8 mouse cellular contexts compared by ENCODE assay signal in the genomic region with DNA sequence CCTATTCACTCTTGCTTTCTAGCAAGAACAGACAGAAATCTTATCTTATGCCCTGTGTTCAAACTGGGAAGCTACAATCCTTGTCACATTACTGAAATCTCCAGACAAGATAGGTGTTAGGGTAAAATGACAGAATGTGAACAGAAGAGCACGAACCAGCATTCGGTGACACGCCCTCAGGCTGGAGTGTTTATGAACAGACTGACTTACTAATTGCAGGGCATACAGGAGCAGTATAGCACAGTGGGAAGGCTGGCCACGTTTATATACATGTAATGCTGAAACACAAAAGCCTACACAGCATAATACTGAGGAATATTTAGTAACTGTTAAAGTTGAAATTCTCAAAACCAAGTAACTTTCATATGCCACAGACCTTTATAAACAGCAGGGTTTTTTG.
A peak's percentile ranks its signal among the peaks of the same experiment; 100 is the strongest.
DNase-seq lines count a peak whose midpoint lies in the region; ATAC-seq lines count a peak whose summit lies in the region.

No protein-coding gene starts in this region.

- ATAC-seq in heart, embryonic 15.5 days (replicated peaks; ENCODE audit: insufficient number of reproducible peaks, insufficient read depth, low FRiP score, low read depth): no peak
- no peak; the same call in 1 of the 2 replicates for ATAC-seq in embryonic facial prominence, embryonic 11.5 days (replicated peaks; ENCODE audit: insufficient number of reproducible peaks, low FRiP score, low TSS enrichment, low read depth)
- ATAC-seq in hindbrain, embryonic 16.5 days: peak; percentile 65
- ATAC-seq in midbrain, embryonic 15.5 days (replicated peaks): peak; percentile 75
- ATAC-seq in granulocyte monocyte progenitor cell, adult 5-6 weeks (replicated peaks; ENCODE audit: poor library complexity, severe bottlenecking): no peak

- H3K27me3 ChIP-seq in heart, embryonic 15.5 days: no peaks in the 10 kb centered on the region
- H3K27me3 ChIP-seq in embryonic facial prominence, embryonic 11.5 days (ENCODE audit: control insufficient read depth, insufficient read depth, low read length): no peaks in the 10 kb centered on the region
- no peaks in the 10 kb centered on the region for H3K27me3 ChIP-seq in hindbrain, embryonic 16.5 days (replicated peaks; ENCODE audit: control insufficient read depth, insufficient read depth, low read length)
- no peaks in the 10 kb centered on the region for H3K27me3 ChIP-seq in midbrain, embryonic 15.5 days (replicated peaks)

- DNase-seq in heart, adult 11 months: no peak
- DNase-seq in embryonic facial prominence, embryonic 11.5 days (ENCODE audit: low spot score): no peak
- no peak for DNase-seq in layer of hippocampus, postnatal 36 days
- no peak for DNase-seq in right cerebral cortex, postnatal 14 days

- no peaks in the 10 kb centered on the region for H3K36me3 ChIP-seq in heart, embryonic 15.5 days
- H3K36me3 ChIP-seq in embryonic facial prominence, embryonic 11.5 days (replicated peaks; ENCODE audit: control insufficient read depth, insufficient read depth, low read depth, low read length): no peaks in the 10 kb centered on the region
- no peaks in the 10 kb centered on the region for H3K36me3 ChIP-seq in hindbrain, embryonic 16.5 days (ENCODE audit: control insufficient read depth, insufficient read depth, low read length)
- H3K36me3 ChIP-seq in midbrain, embryonic 15.5 days (replicated peaks): no peaks in the 10 kb centered on the region

- H3K4me1 ChIP-seq in heart, embryonic 15.5 days (replicated peaks): peaks cover 14% of the 10 kb centered on the region
- no peaks in the 10 kb centered on the region for H3K4me1 ChIP-seq in embryonic facial prominence, embryonic 11.5 days (ENCODE audit: control insufficient read depth, insufficient read depth, low read length)
- peaks cover 13% of the 10 kb centered on the region for H3K4me1 ChIP-seq in hindbrain, embryonic 16.5 days (ENCODE audit: control insufficient read depth, insufficient read depth, low read depth, low read length)
- peaks cover 26% of the 10 kb centered on the region for H3K4me1 ChIP-seq in midbrain, embryonic 15.5 days

- H3K9ac ChIP-seq in heart, embryonic 15.5 days: peak overlapping the region; percentile 55
- H3K9ac ChIP-seq in embryonic facial prominence, embryonic 11.5 days (replicated peaks; ENCODE audit: low read length): no peak overlapping the region
- peak overlapping the region; percentile 75 for H3K9ac ChIP-seq in hindbrain, embryonic 16.5 days (ENCODE audit: low read depth, low read length)
- H3K9ac ChIP-seq in midbrain, embryonic 15.5 days: peak overlapping the region; percentile 59

- peak overlapping the region; percentile 71 for H3K27ac ChIP-seq in heart, embryonic 15.5 days
- H3K27ac ChIP-seq in embryonic facial prominence, embryonic 11.5 days (replicated peaks; ENCODE audit: low read depth, low read length): no peak overlapping the region
- H3K27ac ChIP-seq in hindbrain, embryonic 16.5 days (ENCODE audit: low read depth, low read length): peak overlapping the region; percentile 93
- peak overlapping the region; percentile 94 for H3K27ac ChIP-seq in midbrain, embryonic 15.5 days

- 38% methylated on average over 4 of the region's 4 CpGs for WGBS in heart, embryonic 15.5 days
- whole genome bisulfite sequencing in embryonic facial prominence, embryonic 11.5 days: 39% methylated on average over 4 of the region's 4 CpGs
- WGBS in hindbrain, embryonic 16.5 days: 18% methylated on average over 4 of the region's 4 CpGs
- 28% methylated on average over 4 of the region's 4 CpGs for WGBS in midbrain, embryonic 15.5 days

- H3K4me2 ChIP-seq in heart, embryonic 15.5 days: peak overlapping the region; percentile 66
- H3K4me2 ChIP-seq in embryonic facial prominence, embryonic 11.5 days (ENCODE audit: low read depth, low read length): peak overlapping the region; percentile 58
- H3K4me2 ChIP-seq in hindbrain, embryonic 16.5 days (ENCODE audit: low read length): peak overlapping the region; percentile 66
- peak overlapping the region; percentile 68 for H3K4me2 ChIP-seq in midbrain, embryonic 15.5 days

- peak overlapping the region; percentile 51 for H3K4me3 ChIP-seq in heart, embryonic 15.5 days
- peak overlapping the region; percentile 31 for H3K4me3 ChIP-seq in embryonic facial prominence, embryonic 11.5 days (ENCODE audit: low read depth, low read length)
- H3K4me3 ChIP-seq in hindbrain, embryonic 16.5 days (ENCODE audit: low read length): peak overlapping the region; percentile 51
- peak overlapping the region; percentile 58 for H3K4me3 ChIP-seq in midbrain, embryonic 15.5 days

- no peaks in the 10 kb centered on the region for H3K9me3 ChIP-seq in heart, embryonic 15.5 days (replicated peaks)
- no peaks in the 10 kb centered on the region for H3K9me3 ChIP-seq in embryonic facial prominence, embryonic 11.5 days (replicated peaks; ENCODE audit: control insufficient read depth, low read length)
- H3K9me3 ChIP-seq in hindbrain, embryonic 16.5 days (ENCODE audit: control insufficient read depth, low read length): no peaks in the 10 kb centered on the region
- H3K9me3 ChIP-seq in midbrain, embryonic 15.5 days: no peaks in the 10 kb centered on the region

Comparison
In these comparisons a context has a peak if more than half of its experiments do, and no peak if none do; other contexts are left out.
1. ATAC-seq: peak in hindbrain, embryonic 16.5 days (single experiment) and midbrain, embryonic 15.5 days (single experiment); none in heart, embryonic 15.5 days (single experiment), embryonic facial prominence, embryonic 11.5 days (single experiment) and granulocyte monocyte progenitor cell, adult 5-6 weeks (single experiment).
2. Peak in every context shown above with its lines, with median percentiles within 50 percentile points of each other: H3K4me2 ChIP-seq and H3K4me3 ChIP-seq.